Mouse (Mus musculus) neural tube, embryonic 11.5 days (tissue): ENCODE data around the gene Cabp1. TPM values are rescaled to one million over a fixed set of nuclear protein-coding genes. Genes with fewer than 3 reads are reported as not detected.

Source experiments
- ATAC-seq: fragments of 200-750 bp; cut with Nextera tagmentation; 2 replicates; pipeline ENCODE4 v1.8.0; 2017; ENCODE audit warnings: moderate number of reproducible peaks, mild to moderate bottlenecking, moderate TSS enrichment, moderate library complexity; ENCODE audit not compliant: insufficient read depth, low FRiP score, low TSS enrichment
- DNase-seq: peaks from one replicate; pipeline ENCODE4 v3.0.0-alpha.2; 2015; ENCODE audit warnings: low spot score
- H3K27ac ChIP-seq: fragments of 300-500 bp; sonication (generic); 2 replicates; pipeline ENCODE4 v1.5.1; 2014; ENCODE audit warnings: low read depth, mild to moderate bottlenecking, low read length
- H3K27me3 ChIP-seq: fragments of 300-500 bp; sonication (generic); 2 replicates; pipeline ENCODE4 v1.6.1; 2014; ENCODE audit warnings: mild to moderate bottlenecking, low read length, mixed read lengths; ENCODE audit not compliant: control insufficient read depth, insufficient read depth
- H3K36me3 ChIP-seq: fragments of 300-500 bp; sonication (generic); 2 replicates; pipeline ENCODE4 v1.6.1; 2014; ENCODE audit warnings: mild to moderate bottlenecking, low read length, moderate library complexity, mixed read lengths; ENCODE audit not compliant: control insufficient read depth, insufficient read depth
- H3K4me1 ChIP-seq: fragments of 300-500 bp; sonication (generic); 2 replicates; pipeline ENCODE4 v1.6.1; 2014; ENCODE audit warnings: low read length, mixed read lengths; ENCODE audit not compliant: control insufficient read depth, insufficient read depth
- H3K4me2 ChIP-seq: fragments of 300-500 bp; sonication (generic); 2 replicates; pipeline ENCODE4 v1.6.1; 2014; ENCODE audit warnings: low read depth, mild to moderate bottlenecking, moderate library complexity
- H3K4me3 ChIP-seq: fragments of 300-500 bp; sonication (generic); 2 replicates; pipeline ENCODE4 v1.5.1; 2014; ENCODE audit warnings: low read depth, low read length
- H3K9ac ChIP-seq: fragments of 300-500 bp; sonication (generic); 2 replicates; pipeline ENCODE4 v1.6.1; 2014; ENCODE audit warnings: mild to moderate bottlenecking, low read length
- H3K9me3 ChIP-seq: fragments of 300-500 bp; sonication (generic); 2 replicates; pipeline ENCODE4 v1.6.1; 2016; ENCODE audit warnings: low read length; ENCODE audit not compliant: control insufficient read depth
- WGBS: fragments of 180-500 bp; shearing (Covaris S2); extraction: QIAGEN DNeasy Blood & Tissue Kit; methylation state at CpG from one replicate; pipeline ENCODE4 v1.1.7; 2014; 5-methylcytosine and 5-hydroxymethylcytosine counted together
- polyA plus RNA-seq: library from polyadenylated mRNA; unstranded; fragments of >200 nt; fragmentation: Nextera tagmentation; extraction: Ambion mirVana; gene quantifications from 2 replicates; pipeline ENCODE4 v1.2.1, GENCODE M21; 2014

Cabp1 gene
- polyA plus RNA-seq, 1 experiment from 2014 or later, result 12.3 TPM

DNA sequence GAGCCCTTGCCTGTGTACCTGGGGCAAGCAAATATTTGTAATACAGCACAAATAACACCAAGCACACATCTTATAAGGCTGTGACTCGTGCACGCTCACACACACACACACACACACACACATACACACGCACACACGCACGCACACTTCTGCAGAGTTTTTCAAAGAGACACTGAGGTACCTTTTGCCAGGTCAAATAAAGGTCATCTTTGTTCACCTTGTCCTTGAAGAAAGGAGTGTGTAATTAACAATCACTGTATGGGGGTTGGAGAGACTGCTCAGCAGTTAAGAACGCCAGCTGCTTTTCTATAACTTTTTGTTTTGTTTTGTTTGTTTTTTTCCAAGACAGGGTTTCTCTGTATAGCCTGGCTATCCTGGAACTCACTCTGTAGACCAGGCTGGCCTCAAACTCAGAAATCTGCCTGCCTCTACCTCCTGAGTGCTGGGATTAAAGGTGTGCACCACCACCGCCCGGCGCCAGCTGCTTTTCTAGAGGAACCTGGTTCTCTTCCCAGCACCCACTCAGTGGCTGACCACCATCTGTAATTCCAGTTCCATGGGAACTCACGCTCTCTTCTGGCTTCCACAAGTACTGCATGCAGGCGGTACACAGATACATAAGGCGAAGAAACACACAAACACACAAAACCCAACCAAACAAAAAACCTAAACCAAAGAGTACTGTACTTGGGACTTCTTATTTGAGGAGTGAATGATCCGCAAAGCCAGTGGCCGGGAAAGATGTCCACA, 39.0 kb upstream of the Cabp1 start:
- Histone ChIP-seq H3K27ac (no peak overlapping the region), H3K36me3 (no peaks in the 10 kb centered on the region), H3K9me3 (no peaks in the 10 kb centered on the region), H3K4me2 (no peak overlapping the region), H3K4me1 (peaks cover 5% of the 10 kb centered on the region; the same call in 1 of the 2 replicates), H3K27me3 (peaks cover 8% of the 10 kb centered on the region), H3K9ac (no peak overlapping the region), H3K4me3 (no peak overlapping the region)
- 88% methylated on average over 14 of the region's 14 CpGs for WGBS
- no peak for DNase-seq
- no peak for ATAC-seq

DNA sequence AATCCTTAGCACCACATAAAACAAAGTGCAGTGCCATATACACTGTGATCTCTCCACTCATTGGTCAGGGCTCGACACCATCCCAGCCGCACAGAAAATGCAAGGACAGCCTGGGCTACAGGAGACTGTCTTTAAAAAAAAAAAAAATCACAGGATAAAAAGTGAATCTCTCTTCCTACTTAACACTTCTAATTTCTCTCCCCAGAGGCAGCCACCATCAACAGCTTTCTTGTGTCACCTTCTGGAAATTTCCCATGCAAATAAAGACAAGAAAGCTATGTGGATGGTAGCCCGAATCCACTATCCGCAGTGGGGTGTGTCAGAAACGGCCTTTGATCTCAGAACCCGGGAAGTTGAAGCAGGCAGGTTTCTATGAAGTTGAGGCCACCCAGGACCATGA, 38.3 kb upstream of the Cabp1 start:
- no peaks in the 10 kb centered on the region for H3K9me3 ChIP-seq
- no peak overlapping the region for H3K27ac ChIP-seq
- no peak overlapping the region for H3K4me2 ChIP-seq
- WGBS, result 56% methylated on average over 6 of the region's 6 CpGs
- H3K27me3 ChIP-seq, result peaks cover 8% of the 10 kb centered on the region
- H3K36me3 ChIP-seq, result no peaks in the 10 kb centered on the region
- H3K4me3 ChIP-seq, result no peak overlapping the region
- H3K9ac ChIP-seq, result no peak overlapping the region
- ATAC-seq, result no peak
- peaks cover 5% of the 10 kb centered on the region; the same call in 1 of the 2 replicates for H3K4me1 ChIP-seq
- no peak for DNase-seq

DNA sequence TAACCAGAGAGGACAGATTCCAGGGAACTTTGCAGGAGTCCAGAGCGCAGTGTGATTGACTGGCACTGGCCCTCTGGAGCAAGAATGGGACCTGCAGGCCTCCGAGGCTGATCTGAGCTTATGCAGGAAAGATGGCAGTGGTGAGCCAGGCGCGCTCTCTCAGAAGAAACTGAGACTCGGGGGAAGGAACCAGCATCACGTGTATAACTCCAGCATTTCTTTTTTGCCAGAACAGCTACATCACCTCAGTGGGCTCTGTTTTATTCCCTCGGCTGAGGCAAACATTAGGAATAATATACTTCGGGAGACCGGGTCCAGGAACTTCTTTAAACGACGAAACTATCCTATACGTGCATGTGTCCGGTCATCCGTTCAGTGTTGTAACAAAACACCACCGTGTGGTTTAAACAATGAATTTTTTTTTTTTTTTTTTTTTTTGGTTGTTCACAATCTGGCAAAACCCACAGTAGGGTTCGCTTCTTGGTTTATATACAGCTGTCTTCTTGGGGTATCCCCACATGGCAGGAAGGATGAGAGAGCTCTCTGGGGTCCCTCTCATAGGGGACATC, 37.5 kb upstream of the Cabp1 start:
- Histone ChIP-seq H3K27me3 (peaks cover 8% of the 10 kb centered on the region), H3K36me3 (no peaks in the 10 kb centered on the region), H3K27ac (no peak overlapping the region), H3K4me3 (no peak overlapping the region), H3K9me3 (no peaks in the 10 kb centered on the region), H3K4me2 (no peak overlapping the region), H3K9ac (no peak overlapping the region), H3K4me1 (peaks cover 5% of the 10 kb centered on the region; the same call in 1 of the 2 replicates)
- DNase-seq, result no peak
- 47% methylated on average over 16 of the region's 16 CpGs for WGBS
- ATAC-seq, result no peak

DNA sequence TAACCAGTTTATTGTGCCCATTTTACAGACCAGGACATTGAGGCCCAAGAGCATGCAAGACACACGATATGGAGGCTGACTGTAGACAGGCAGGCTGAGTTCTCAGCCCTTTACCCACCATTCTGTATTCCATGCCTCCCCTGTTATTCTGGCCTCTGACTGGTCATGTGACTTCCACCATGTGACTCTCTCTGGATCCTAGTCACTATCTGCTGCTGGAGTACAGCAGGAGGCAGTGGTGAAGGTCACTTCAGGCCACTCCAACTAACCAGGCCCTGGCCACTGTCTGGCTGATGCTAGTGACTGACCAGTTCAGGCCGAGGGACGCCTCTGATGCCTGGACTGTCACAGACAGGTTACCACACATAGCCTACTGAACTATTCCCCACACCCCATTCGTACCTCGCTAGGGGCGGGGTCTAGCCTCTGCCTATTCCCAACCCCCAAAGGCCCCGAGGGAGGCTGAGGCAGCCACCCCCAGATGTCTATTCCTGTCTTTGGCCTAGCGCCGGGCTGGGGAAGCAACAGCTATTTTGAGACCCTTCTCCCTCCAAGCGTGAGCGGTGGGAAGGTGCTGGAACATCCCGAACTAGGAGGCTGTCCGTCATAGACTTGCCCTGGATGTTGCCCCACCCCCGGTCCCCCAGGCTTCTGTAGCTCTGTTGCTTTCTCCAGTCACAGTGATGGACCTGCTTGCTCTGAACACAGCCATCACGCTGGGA, 36.8 kb upstream of the Cabp1 start:
- no peak overlapping the region for H3K27ac ChIP-seq
- no peak for DNase-seq
- 55% methylated on average over 15 of the region's 15 CpGs for WGBS
- peaks cover 8% of the 10 kb centered on the region for H3K27me3 ChIP-seq
- ATAC-seq, result no peak
- no peaks in the 10 kb centered on the region for H3K9me3 ChIP-seq
- H3K36me3 ChIP-seq, result no peaks in the 10 kb centered on the region
- peaks cover 5% of the 10 kb centered on the region; the same call in 1 of the 2 replicates for H3K4me1 ChIP-seq
- H3K4me2 ChIP-seq, result no peak overlapping the region
- H3K9ac ChIP-seq, result no peak overlapping the region
- H3K4me3 ChIP-seq, result no peak overlapping the region

DNA sequence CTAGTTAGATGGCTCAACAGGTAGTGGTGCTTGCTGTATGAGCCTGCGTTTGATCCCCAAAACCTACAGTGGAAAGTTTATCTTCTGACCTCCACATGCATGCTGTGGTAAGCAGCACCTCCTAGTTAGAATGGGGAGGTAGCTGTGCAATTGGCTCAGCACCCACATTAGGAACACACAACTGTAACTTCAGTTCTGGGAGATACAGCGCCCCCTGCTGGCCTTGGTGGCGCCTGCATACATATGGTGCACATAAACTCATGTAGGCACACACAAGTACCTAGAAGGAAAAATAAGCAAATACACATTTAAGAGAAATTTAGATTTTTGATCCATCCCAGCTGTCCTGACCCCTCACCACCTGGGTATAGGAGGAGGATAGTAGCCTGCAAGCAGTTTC, 28.3 kb upstream of the Cabp1 start:
- Histone ChIP-seq H3K9me3 (no peaks in the 10 kb centered on the region), H3K4me2 (no peak overlapping the region), H3K36me3 (no peaks in the 10 kb centered on the region), H3K27ac (no peak overlapping the region), H3K27me3 (no peaks in the 10 kb centered on the region), H3K9ac (no peak overlapping the region), H3K4me1 (no peaks in the 10 kb centered on the region), H3K4me3 (no peak overlapping the region)
- 78% methylated on average over 3 of the region's 3 CpGs for WGBS
- no peak for DNase-seq
- no peak for ATAC-seq

DNA sequence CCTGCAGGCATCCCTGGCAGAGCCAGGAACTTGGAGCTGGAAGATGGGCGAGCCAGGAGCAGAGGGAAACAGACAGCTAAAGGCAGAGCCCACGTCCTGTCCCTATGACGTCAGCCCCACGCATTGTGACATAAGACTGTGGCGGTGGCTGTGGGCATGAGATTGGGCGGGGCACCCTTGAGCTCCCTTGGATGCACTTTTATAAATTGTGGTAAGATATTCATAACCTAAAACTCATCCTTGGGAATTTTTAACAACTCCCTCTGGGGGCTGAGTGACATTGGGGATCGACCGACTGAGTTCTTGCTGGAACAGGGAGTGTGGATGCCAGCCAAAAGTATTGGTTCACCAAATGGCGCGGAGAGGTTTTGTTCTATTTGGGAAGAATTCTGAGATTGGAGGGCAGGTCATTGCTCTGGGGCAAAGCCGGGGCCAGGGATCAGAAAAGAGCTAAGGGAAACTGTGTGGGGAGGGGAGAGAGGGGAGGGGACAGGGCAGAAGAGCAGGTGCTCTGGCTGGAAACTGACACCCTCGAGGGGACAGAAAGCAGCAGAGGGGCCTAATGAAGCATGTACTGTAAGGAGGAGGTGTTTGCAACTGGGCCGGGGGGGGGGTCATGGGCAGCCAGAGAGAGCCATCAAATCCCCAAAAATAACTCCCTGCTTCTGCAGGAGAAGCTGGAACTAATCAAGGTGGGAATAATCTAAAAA, 26.9 kb upstream of the Cabp1 start:
- Histone ChIP-seq H3K36me3 (no peaks in the 10 kb centered on the region), H3K4me1 (no peaks in the 10 kb centered on the region), H3K27ac (no peak overlapping the region), H3K27me3 (no peaks in the 10 kb centered on the region), H3K4me3 (no peak overlapping the region), H3K9me3 (no peaks in the 10 kb centered on the region), H3K4me2 (no peak overlapping the region), H3K9ac (no peak overlapping the region)
- WGBS, result 41% methylated on average over 13 of the region's 13 CpGs
- no peak for ATAC-seq
- DNase-seq, result no peak

DNA sequence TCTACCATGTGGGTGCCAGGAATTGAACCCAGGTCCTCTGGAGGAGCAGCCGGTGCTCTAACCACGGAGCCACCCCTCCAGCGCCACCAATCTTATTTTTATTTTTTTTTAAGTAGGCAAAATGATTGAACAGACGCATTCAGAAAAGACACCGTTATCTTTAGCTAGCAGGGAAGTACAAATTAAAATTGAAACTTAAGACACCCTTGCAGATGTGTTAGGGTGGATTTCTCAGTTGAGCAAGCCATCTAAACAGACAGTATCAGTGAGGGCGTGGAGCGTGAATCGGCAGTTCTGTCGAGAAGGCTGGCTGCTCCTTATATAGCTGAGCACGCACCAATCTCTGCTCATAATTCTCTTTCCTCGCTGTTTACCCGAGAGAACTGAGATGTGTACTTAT, 23.8 kb upstream of the Cabp1 start:
- Histone ChIP-seq H3K9ac (no peak overlapping the region), H3K4me2 (no peak overlapping the region), H3K4me3 (no peak overlapping the region), H3K27me3 (no peaks in the 10 kb centered on the region), H3K36me3 (no peaks in the 10 kb centered on the region), H3K27ac (no peak overlapping the region), H3K9me3 (no peaks in the 10 kb centered on the region), H3K4me1 (0 out of 2 replicates have a peak, but pooled peaks cover 7% of the 10 kb centered on the region)
- ATAC-seq (no peak), DNase-seq (no peak)
- WGBS, result 91% methylated on average over 12 of the region's 12 CpGs

DNA sequence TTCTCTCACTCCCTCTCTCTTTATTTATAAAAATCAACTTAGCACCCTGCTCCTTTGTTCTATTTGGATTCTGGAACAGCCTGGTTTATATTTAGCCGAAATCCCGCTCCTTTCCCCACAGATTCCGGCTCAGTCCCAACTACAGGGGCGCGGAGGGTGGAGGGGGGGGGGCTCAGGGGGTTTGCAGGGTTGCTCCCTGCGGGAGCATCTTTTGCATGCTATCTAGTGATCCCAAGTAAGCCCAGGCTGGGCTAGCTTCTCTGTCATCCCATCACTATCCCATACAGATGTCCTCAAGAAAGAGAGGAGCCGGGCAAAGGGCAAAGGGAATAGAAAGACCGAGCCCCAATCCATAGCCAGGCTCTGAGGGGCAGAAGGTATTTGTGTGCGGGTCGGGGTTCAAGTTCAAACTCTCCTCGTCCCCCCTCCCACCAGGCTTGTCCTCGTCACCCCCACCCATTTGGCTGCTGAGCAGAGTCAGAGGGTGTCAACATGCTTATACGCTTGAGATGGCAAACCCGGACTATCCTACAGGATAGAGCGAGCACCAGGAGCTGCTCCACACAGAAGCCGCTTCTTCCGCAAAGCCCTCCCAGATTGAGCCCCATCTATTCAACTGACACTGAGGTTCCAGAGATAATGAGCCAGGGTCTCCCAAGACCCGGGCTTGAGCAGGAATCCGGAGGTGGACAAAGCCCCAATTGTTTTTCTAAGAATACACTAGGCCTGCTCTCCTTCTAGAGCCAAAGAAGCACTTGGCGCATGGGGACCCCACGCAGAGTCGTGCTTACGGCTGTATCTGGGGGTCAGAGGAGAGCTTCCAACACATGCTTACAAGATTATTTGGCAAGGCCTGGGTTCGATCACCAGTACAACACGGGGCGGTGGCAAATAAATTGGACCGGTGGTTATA, 21.3 kb upstream of the Cabp1 start:
- 18% methylated on average over 27 of the region's 27 CpGs for WGBS
- Histone ChIP-seq H3K27me3 (no peaks in the 10 kb centered on the region), H3K27ac (no peak overlapping the region), H3K36me3 (no peaks in the 10 kb centered on the region), H3K9me3 (no peaks in the 10 kb centered on the region), H3K4me2 (peak overlapping the region; percentile 73), H3K9ac (peak overlapping the region; percentile 61), H3K4me3 (peak overlapping the region; percentile 38), H3K4me1 (0 out of 2 replicates have a peak, but pooled peaks cover 7% of the 10 kb centered on the region)
- ATAC-seq (no peak), DNase-seq (no peak)
